Mouse (Mus musculus): ENCODE results near the gene 1700001J03Rik.
"Not testable (repeated sequence)": the region's sequence is repeated elsewhere in the genome, so short reads cannot be mapped to it uniquely, and the experiment has no call there.

DNA sequence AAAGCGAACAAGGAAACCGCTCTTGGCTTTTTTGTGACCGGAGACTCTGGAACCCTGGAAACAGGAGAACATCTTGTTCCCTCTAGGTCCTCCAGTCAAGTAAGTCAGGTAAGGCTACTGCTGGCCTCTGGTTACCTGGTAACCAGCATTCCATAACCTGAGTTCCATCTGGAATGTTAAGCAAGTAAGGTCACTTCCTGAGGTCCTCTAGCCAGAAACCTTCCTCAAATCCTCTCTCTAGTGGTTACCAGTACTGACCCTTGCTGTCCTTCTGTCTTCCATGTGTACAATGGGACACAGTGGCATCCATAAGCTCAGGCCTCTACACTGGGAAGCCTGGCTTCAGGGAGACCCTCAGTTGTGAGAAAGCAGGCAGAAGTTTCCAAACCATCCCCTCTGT is 24.7 kb downstream of the 1700001J03Rik start, which contains the start of gene Gm5565:
- not testable (repeated sequence) for TF ChIP-seq CTCF (IDR thresholded peaks at IDR 0.05; ENCODE audit: low read depth, low read length); POLR2A (IDR thresholded peaks at IDR 0.05; ENCODE audit: extremely low read depth, insufficient read depth, low read length)
